16 mouse cellular contexts compared by ENCODE assay signal in genomic region chr2:33137731-33138130, GRCm38 (mm10).
"Had no signal": no experiment of that assay in that cellular context is flagged by ENCODE, and none has a peak within 500 bp of the region (broad histone marks: within the 10 kb centered on the region; RNA-seq: fewer than 3 reads in every experiment).

No protein-coding gene starts in this region.

- H3K36me3 ChIP-seq: stomach, embryonic 15.5 days had no signal

- H3K27ac ChIP-seq: neural tube, embryonic 13.5 days; neural tube, embryonic 15.5 days; stomach, embryonic 15.5 days; stomach, postnatal 0 days had no signal

- H3K4me3 ChIP-seq: neural tube, embryonic 13.5 days; neural tube, embryonic 15.5 days; stomach, embryonic 15.5 days had no signal

- H3K9me3 ChIP-seq: neural tube, embryonic 13.5 days; neural tube, embryonic 15.5 days; stomach, embryonic 15.5 days had no signal

- H3K27me3 ChIP-seq: neural tube, embryonic 15.5 days had no signal

- DNase-seq: retina, postnatal 1 day; right cerebral cortex, adult 18-20 months; right cerebral cortex, postnatal 14 days; right cerebral cortex, postnatal 25 days; right cerebral cortex, postnatal 4 days; spleen, adult 18-20 months; thymus, adult 18-20 months; thymus, adult 2 months; thymus, postnatal 14 days; thymus, postnatal 25 days; thymus, postnatal 36 days; thymus, postnatal 4 days had no signal

- H3K4me1 ChIP-seq: neural tube, embryonic 13.5 days; stomach, embryonic 15.5 days had no signal
